Mouse (Mus musculus) CD4-positive, CD25-positive, alpha-beta regulatory T cell, adult 4 months (primary cell): ENCODE measurements around the gene Pld1. TPM values are rescaled to one million over a fixed set of nuclear protein-coding genes. Genes with fewer than 3 reads are reported as not detected.
A peak's percentile ranks its signal among the peaks of the same experiment; 100 is the strongest.

Source experiments
- ATAC-seq: one replicate; pipeline ENCODE4 v1.8.0; 2017
- polyA plus RNA-seq, 2 experiments: library from polyadenylated mRNA; unstranded; fragments of 100-300 nt; shearing (Covaris generic); gene quantifications; one replicate each; pipeline ENCODE4 v1.2.1; 2017

Gene Pld1
- polyA plus RNA-seq, 2 experiments from 2014 or later = 0.85 TPM; not detected in 1

DNA sequence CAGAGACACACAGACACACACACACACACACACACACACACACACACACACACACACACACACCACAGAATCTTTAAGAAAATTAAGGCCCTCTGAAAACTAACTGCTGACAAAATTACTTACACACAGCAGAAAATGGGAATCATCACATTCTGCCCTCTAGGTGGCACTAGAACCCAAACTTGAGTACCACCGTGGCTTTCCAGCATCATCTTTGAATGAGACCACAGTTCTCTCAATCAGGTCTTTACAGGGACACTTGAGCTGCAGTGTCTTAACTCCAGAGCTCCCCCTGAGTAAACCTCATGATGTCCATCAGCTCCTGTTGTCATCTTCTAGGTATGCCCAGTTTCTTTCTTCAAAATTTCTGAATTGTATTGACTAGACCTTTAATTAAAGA lies 227.1 kb downstream of the Pld1 start:
- ATAC-seq = peak; percentile 92

GRCm38 (mm10) chr3:28167796-28168505 lies 229.5 kb downstream of the Pld1 start:
- no peak for ATAC-seq

- ATAC-seq = peak; percentile 100
These were observed 232.6 kb downstream of the Pld1 start for GRCm38 (mm10) chr3:28170911-28171618.

GRCm38 (mm10) chr3:28175997-28176967 lies 237.8 kb downstream of the Pld1 start:
- ATAC-seq = no peak

DNA sequence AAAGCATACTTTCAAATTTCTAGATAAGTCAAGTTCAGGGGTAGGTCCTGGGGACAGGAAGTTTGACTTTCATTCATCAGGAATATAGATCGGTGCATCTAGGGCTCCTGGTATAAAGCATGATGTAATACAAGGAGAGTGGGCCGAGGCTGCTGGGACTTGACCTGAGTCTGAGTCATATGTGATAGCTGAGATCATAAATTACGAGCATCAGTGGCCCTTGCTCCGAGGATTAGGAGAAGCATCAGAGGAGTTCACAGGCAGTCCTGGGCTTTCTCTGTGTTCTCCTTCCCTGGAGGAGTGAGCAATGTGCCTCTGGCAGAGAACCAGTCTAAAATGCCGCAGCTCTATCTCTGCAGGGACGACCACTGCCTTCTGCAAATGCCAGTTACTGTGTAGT lies 239.8 kb downstream of the Pld1 start:
- ATAC-seq = no peak

Other genes starting within 250 kb of the Pld1 start
- under 1 TPM; 0.28 to 0.51 TPM for gene Fndc3b, start 227.4 kb upstream of the Pld1 start, polyA plus RNA-seq
- not detected for gene Tmem212, start 42.3 kb upstream of the Pld1 start, polyA plus RNA-seq